Mouse (Mus musculus): ENCODE data around the gene Ints7.

Gene Ints7

DNA sequence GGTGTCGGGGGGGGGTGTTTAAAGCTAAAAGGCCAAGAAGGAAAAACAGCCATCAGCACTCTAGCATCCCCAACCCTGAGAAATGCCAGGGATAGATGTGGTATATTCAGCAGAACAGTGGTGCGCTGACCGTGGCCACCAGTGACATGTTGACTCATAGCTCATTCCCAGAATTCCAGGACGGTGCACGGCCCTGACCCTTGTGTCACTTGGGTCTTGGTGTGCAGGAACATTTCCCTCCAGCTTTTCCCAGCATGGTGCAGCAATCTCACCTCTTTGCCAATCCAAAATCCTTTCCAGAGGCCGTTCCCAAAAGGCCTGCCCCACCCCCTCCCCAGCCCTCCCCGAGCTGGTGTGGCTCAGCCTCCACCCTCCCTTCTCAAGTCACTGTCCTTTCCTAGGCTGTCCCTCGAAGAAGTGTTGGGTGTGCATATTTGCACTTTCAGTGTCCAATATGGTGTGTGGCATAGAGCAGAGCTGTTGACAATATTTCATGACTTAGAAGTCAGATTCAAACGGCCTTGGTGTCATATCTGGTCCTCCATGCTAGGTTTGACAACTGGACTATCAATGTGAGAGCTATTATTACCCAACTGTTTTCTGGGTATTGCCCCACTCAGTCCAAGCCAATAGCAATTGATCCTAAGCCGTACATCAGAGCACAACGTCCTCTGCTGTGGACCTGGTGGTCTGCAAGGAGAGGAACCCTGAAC lies 53.2 kb downstream of the Ints7 start:
- in situ Hi-C loops (cut with MseI, MboI): no loop called here

DNA sequence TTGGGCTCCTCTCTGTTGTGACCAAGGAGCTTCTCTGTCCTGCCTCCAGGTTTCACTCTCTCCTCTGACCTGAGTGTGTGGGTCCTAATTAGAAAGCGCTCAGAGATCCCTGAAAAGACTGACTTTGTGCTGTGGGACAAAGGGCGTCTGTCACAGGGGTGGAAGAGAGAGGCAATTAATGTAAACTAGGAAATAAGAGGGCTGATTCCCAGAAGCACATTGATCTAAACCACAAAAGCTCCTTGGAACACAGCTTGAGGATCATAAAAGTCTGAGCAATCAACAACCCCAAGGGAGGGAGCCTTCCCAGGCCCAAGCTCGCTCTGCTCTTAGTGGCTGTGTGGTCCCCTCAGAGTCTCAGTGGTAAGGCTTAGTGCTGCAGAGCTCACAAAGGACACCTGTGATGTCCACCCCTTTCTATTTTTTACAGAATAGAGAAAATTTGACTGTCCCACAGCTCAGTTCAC lies 53.8 kb downstream of the Ints7 start:
- in situ Hi-C loops (cut with MseI, MboI): no loop called here

DNA sequence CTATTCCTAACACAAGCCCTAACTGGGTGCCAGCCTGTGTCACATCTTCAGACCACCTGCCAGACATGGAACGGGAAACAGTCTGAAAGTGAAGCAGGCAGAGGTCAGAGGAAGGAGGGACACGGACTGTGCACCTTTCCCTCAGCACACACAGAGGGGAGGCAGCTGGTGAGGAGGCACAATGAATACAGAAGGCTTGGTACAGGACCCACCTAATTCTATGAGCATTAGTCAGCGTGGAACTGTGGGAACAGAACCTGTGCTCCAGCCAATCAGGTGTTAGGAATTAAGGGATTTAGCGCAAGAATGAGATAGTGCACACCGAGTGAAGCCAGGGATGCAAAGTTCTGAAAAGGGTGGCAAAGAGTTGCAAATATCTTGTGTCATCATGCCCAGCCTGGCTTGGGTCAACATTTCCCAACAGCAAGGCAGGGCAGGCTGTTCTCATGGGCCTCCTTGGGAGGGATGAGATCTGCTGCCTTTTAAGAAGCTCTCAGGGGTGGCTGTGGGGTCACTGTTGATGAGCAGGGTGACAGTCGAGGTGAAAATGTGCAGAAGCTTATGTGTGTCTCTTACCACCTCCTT lies 57.2 kb downstream of the Ints7 start:
- in situ Hi-C loops (cut with MseI, MboI): no loop called here

DNA sequence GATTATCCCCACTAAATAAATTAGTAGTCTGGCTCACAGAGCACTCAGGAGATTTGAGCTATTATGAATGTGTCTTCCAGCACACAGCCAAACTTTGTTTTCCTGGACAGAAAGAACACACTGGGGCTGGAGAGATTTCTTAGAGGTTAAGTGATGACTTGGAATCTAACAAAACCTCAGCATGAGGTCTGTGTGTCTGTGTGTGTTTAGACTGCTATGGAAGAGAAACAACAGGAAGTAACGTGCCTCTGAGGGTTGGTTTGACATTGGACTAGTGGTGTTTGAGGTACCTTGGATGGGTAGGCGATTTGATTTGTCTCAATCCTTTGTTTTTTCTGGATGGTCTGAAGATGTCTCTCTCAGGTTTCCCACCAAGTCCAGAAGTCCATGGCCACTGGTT lies 58.7 kb downstream of the Ints7 start:
- in situ Hi-C loops (cut with MseI, MboI): no loop called here

DNA sequence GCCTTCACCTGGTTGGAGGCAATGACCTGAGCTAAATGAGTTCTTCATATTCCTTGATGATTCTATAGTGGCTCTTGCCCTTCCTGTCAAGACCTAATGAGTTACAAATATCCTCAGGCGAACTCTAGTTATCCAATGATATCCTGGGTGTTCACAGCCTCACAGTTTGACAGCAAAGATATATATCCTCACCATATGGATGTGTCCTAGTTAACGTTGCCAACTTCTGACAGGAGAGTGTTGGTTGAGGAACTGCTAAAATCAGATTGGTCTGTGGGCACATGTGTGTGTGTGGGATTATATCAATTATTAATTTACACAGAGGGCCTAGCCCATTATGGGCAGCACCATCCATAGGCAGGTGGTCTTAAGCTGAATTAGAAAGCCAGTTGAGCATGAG lies 63.0 kb downstream of the Ints7 start:
- in situ Hi-C loops (cut with MseI, MboI): no loop called here

DNA sequence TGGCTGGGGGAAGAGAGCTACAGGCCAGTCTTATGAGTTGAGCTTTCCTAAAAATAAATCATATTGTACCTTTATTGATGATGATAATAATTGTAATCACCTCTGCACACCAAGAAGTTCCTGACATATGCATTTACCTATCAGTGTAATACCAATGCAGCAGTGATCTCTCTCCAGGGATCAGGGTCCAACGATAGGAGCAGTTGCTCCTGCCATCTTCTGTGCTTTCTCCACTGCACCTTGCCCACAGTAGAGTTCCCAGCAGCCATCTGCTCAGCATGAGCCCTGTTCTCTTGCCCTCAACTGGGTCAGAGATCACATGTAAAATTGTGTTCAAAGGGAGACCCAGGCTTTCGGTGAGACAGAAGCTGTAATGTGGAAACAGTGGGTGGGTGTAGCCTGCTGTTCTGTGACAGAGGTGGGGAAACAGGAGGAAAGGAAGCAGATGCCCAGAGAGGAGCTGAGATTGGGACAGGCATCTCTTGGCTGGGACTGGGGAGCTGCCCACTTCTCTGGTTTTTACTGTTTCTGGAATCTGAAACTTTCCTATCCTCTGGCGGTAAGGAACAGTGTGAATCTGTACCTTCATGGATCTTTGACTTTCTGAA lies 63.9 kb downstream of the Ints7 start:
- in situ Hi-C loops (cut with MseI, MboI): no loop called here

DNA sequence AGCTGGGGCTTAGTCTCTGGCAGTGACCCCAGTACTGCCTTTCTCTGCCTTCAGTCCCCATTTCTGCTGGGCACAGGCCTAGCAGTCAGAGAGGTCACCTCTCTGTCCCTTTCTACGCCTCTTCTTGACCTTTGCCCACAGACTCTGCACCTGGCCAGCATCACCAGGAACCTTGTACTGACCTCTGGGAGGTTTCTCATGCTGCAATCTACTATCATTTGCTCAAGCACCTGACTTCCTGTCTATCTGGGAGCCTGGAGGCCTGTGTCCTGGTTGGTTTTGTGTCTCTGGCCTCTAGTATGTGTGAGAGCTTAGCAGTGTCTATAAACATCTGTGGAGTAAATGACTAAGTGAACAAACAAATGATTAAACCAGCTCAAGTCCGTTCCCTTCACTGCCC lies 64.7 kb downstream of the Ints7 start:
- in situ Hi-C loops (cut with MseI, MboI): no loop called here

DNA sequence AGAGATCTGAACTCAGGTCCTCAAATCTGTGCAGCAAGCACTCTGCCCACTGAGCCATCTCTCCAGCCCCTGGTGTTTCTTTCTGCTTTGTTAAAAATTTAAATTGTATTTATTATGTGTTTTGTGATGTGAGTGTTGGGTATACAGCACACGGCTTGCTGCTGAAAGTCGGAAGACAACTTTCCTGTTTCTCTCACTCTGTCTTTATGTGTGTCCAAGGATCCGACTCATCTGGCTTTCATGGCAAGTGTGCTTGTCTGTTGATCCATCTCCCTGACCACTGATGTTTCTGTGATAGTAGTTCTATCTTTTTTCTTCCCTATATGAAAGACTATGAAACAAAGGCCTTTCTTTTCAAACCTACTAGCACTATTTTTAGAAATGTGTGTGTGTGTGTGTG lies 65.4 kb downstream of the Ints7 start:
- in situ Hi-C loops (cut with MseI, MboI): no loop called here

DNA sequence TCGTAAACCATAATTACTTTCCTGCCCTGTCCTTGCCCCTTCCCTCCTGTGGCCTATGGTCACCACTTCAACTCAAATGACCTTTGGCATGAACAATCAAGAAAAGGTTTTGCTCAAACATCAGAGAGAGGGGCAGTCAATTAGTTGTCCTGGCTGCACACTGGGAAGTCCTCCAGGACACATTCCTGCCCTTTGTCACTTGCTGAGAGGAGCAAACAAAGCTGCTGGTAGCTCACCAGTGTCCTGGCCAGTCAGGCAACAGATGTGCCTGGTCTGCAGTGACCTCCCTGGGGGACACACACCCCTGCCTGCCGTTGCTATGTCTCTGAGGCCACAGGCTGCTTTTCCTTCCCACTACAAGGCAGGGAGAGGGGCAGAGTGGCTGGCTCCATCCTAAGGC lies 66.0 kb downstream of the Ints7 start:
- in situ Hi-C loops (cut with MseI, MboI): no loop called here

DNA sequence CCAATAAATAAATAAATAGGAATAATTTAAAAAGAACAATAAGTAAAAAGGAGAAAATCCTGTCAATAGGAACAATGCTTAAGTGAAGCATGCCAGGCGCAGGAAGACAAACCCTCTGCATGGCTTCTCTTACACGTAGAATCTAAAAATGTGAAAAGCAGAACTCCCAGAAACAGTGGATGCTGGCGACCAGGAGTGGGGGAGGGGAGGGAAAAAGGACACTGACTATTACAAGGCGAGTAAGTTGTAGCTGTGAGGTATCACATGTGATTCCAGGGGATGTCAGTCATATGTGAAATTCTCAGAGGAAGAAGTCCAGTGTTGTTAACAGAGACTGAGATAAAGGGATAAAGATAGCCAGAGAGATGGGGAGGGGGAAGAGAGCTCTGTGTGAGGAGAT lies 67.5 kb downstream of the Ints7 start:
- in situ Hi-C loops (cut with MseI, MboI): no loop called here

DNA sequence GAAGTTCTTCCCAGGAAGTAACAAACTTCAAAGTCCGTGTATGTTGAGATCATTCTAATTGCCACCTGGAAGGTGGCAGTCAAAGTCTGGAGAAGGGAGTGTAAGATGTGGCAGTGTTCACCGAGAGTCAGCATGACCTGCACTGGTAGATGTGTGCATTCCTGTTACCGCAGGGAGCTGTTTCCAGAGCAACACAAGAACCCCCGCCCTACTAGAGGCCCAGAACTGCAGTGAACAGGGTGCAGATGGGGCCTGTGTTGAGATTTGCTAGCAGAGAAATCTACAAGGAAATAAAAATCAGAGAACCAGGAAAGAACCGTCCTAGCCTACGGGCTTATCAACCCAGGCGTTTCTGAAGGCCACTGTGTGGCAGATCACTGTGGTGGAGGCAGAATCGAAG lies 70.5 kb downstream of the Ints7 start:
- in situ Hi-C loops (cut with MseI, MboI): no loop called here

DNA sequence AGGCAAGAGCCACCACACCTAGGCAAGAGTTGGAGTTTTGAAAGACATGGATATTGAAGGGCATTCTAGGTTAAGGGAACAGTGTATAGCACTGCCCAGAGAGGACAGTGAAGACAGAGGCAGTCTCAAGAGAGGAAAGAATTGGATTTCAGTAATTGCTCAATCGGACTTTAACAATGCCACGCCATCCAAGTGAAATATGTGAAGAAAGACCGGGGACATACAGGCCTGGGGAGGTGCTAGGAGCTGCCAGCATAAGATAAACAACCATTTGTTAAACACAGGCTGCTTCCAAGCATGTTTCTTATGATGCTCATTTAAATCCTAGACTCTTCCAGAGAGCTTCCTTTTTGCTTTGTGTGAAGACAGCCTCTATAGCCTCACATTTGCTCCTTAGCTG lies 72.2 kb downstream of the Ints7 start:
- in situ Hi-C loops (cut with MseI, MboI): no loop called here

DNA sequence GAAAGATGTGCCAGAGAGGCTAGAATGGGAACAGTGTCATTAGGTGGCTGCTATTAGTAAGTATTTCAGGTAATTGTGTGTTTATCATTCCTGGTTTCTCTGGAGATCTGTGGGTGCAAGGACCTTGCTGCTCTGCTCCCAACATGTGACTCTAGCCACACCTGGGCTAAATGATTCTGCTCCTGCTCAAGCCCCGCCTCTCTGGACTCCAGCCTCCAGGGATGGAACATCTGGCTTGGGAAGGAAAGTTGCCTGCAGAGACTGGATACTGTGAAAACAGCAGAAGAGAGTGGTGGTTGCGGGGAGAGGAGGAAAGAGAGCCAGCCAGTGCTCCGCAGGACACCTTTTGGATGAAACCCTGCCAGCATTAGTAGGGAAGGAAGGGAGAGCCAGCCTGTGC lies 84.0 kb downstream of the Ints7 start:
- in situ Hi-C loops (cut with MseI, MboI): no loop called here

DNA sequence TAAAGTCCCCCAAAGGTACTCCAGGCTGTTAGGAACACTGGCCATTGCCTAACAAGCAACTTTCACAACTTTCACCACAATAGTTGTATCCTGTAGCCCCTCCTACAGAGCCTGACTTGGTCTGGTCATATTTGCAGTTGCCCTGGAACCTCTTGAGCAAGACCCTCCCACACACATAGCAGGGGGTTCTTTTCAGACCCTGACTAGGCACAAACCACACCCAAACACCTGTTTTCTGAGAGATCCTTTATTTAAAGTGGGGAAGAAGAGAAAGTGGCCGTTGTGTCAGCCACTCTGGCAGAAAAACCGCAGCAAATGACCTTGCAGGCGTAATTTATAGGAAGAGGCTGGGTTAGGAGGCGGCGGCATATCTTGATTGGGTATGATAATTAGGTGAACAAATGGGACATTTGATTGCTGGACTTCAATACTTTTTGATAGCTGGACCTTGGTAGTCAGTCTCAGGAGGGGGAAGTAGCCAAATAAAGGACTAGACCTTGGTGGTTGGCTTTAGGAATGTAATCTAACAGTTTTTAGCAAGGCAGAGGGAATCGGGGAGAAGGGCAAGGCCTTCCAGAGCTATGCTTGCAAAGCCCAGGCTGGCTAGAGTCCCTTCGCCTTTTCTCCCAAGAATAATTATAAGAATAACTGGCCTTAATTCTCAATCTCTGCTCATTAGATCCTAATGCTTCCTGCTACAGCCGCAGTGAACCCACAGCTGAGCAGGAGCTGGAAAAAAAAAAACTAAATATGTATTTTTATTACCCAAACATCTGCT lies 85.8 kb downstream of the Ints7 start:
- in situ Hi-C loops (cut with MseI, MboI): no loop called here

DNA sequence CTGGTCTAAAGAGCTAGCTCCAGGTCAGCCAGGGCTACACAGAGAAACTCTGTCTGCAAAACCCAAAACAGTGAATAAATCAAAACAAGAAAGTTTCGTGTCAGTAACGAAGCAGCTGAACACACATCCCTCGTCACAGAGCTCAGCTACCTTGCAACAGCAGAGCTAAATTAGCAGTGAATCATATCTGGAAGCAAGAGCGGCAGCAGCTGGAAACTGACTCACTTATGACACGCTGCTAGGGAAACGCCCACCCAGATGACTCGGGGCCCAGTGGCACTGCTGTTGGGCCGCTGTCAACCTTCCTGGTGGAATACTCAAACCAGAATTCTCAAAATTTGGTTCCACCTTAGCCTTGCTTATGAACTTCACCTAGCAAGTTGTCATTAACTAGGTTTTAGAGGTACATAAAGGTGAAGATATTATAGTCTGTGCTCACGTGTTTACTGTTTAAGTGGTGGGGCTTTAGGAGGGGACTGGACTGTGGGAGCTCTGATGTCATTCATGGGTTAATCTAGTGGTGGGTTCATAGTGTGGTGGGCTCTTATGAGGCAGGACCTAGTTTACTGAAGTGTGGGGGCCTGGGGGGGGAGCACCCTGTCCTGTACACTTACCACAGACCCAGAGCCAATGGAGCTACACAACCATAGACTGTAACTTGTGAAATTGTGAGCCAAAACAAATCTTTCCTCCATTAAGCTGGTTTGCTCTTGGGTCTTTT lies 86.9 kb downstream of the Ints7 start:
- in situ Hi-C loops (cut with MseI, MboI): no loop called here

DNA sequence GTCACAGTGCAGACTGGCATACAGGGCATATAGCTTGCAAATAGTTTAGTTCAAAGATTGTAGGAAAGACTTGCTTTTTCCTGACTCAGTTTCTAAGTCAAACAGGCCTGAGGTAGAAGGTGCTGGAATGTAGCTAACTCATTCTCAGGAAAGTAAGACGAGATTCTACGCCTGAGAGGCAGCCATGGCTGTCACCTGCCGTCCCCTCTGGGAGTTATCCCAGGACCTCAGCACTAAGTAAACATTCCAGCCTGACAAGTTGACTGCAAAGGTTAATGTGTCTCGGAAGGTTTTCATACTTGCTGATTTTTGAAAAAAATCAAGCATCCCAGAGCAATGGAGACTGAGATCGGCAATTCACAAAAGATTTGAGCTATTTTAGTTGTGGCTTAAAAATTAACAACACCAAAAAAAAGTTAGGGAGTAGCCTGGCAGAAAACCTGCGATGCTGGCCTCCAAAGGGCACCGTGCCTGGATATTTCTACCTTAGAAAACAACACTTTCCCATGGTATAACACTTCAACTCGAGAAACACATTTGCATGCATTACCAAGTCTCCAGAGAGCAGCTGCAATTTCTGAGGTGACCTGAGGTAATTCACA lies 87.6 kb downstream of the Ints7 start:
- in situ Hi-C loops (cut with MseI, MboI): no loop called here

DNA sequence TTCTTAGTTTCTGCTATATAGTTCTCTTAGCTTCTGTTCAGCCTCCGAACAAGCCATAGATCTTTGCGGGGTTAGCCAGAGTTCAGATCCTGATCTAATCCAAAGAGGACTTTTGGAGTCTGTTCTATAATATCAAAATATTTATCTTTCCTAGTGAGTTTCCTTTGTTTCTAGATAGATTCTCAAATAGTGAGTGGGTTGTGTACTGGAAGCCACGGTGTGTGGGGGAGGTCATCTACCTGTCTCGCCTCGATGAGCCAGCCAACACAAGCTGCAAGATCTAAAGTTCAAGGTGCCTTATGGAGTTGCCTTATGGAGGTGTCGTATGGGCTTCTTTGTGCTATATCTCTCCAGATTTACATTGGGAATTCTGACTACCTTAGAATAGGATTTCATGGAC lies 88.2 kb downstream of the Ints7 start:
- in situ Hi-C loops (cut with MseI, MboI): no loop called here

DNA sequence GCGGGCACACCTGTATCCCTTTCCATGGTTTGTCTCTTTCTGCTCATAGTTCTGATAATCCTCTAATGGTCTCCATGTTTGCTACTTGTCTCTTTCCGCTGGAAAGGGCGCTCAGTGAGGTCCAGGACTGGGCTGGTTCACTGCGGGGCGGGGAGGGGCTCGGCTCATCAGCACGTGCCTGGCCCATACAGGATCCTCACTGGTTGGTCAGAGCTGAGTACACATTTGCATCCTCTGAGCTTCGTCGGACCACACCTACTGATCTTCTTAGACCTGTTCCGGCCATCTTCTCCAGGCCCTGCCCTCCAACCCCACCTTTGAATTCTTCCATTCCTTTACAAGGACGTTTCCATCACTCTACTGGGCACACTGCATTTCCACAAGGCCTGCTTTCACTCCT lies 90.9 kb downstream of the Ints7 start:
- in situ Hi-C loops (cut with MseI, MboI): no loop called here

DNA sequence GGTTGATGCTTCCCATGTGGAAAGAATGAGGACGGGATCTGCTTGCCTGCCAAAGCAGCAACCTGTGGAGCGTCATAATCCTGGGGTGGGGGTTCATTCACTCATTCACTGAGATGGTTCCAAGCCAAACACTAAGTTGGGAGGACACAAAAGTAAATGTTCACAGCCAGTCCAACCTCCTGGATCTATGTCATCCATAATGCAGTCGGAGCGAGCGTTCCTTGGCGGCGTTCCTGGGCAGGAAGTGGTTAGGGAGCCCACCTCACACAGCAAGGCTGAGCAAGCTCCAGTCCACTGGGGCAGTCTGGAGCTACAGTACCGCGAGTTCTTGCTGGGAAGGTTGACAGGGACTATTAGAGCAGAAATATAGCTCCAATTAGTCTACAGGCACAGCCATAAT lies 92.6 kb downstream of the Ints7 start:
- in situ Hi-C loops (cut with MseI, MboI): no loop called here

All from mouse trophoblast stem cell (cell line).